ENCODE assay signal across 11 mouse cellular contexts in the genomic region with DNA sequence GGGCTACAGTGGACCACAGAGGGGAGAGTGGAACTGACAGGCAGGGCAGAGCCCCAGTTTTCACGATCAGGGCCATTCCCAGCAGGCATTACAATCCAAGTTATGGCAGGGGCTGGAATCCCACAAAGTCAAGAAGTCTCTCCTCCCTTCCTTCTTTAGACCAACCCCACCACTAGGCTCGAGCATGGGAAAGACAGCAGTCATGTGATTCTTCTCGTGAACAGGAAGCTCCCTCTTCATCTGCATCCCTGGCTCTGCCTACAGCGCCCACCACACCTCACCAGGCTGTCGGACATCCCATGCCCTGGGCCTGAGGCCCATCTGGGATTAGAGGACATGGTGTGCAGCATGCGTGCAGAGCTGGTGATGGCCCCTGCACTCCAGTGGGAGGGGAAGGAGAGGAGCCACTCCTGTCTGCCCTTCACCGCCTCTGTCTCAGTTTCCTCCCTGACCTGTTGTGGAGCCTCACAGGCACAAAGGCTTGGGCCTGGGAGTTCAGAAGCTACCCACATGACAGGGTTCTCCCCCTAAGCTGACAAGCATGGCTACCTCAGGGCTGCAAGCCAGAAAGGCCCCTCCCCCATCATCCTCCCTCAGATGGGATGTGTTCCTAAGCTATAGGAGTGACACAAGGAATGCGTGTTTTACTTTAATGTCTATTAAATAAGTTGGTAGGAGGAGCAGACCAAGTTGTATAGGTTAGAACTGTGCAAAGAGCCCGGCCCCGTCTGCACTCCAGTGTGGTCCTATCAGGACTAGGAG. TPM values are rescaled to one million over a fixed set of nuclear protein-coding genes. Genes with fewer than 3 reads are reported as not detected.
A peak's percentile ranks its signal among the peaks of the same experiment; 100 is the strongest.
DNase-seq lines count a peak whose midpoint lies in the region; ATAC-seq and TF ChIP-seq lines count a peak whose summit lies in the region.
"Had no signal": no experiment of that assay in that cellular context is flagged by ENCODE, and none has a peak within 500 bp of the region (broad histone marks: within the 10 kb centered on the region; RNA-seq: fewer than 3 reads in every experiment).

No protein-coding gene starts in this region.

- WGBS in heart, postnatal 0 days: 71% methylated on average over 10 of the region's 10 CpGs
- WGBS in midbrain, embryonic 13.5 days: 82% methylated on average over 10 of the region's 10 CpGs
- WGBS in midbrain, embryonic 15.5 days: 76% methylated on average over 10 of the region's 10 CpGs
- whole genome bisulfite sequencing in kidney, embryonic 14.5 days: 60% methylated on average over 10 of the region's 10 CpGs

- TF ChIP-seq EP300 in heart, postnatal 0 days (IDR thresholded peaks at IDR 0.05; ENCODE audit: low read depth): no peak

- H3K36me3 ChIP-seq in heart, postnatal 0 days (replicated peaks; ENCODE audit: control insufficient read depth, insufficient read depth, low read length): peaks cover 14% of the 10 kb centered on the region; the same call in 1 of the 2 replicates
- peaks cover 31% of the 10 kb centered on the region for H3K36me3 ChIP-seq in midbrain, embryonic 13.5 days
- H3K36me3 ChIP-seq in midbrain, embryonic 15.5 days (replicated peaks): peaks cover 11% of the 10 kb centered on the region; the same call in 1 of the 2 replicates
- H3K36me3 ChIP-seq in kidney, embryonic 14.5 days (ENCODE audit: control insufficient read depth, insufficient read depth, low read length): peaks cover 16% of the 10 kb centered on the region

- no peak overlapping the region for H3K4me2 ChIP-seq in heart, postnatal 0 days (ENCODE audit: low read depth, low read length)
- no peak overlapping the region for H3K4me2 ChIP-seq in midbrain, embryonic 13.5 days (replicated peaks)
- no peak overlapping the region for H3K4me2 ChIP-seq in midbrain, embryonic 15.5 days
- no peak overlapping the region for H3K4me2 ChIP-seq in kidney, embryonic 14.5 days (replicated peaks; ENCODE audit: low read depth, low read length)

- H3K27me3 ChIP-seq in heart, postnatal 0 days (ENCODE audit: control insufficient read depth, insufficient read depth, low read length): no peaks in the 10 kb centered on the region
- H3K27me3 ChIP-seq in midbrain, embryonic 13.5 days: peaks cover 21% of the 10 kb centered on the region
- peaks cover 20% of the 10 kb centered on the region; the same call in 1 of the 2 replicates for H3K27me3 ChIP-seq in midbrain, embryonic 15.5 days (replicated peaks)
- H3K27me3 ChIP-seq in kidney, embryonic 14.5 days (ENCODE audit: control insufficient read depth, insufficient read depth, low read length): no peaks in the 10 kb centered on the region

- no peak overlapping the region for H3K9ac ChIP-seq in heart, postnatal 0 days (replicated peaks; ENCODE audit: low read depth, low read length)
- 0 out of 2 replicates have a peak overlapping the region, but pooled peaks have one; percentile 20 for H3K9ac ChIP-seq in midbrain, embryonic 13.5 days (replicated peaks)
- no peak overlapping the region for H3K9ac ChIP-seq in midbrain, embryonic 15.5 days
- H3K9ac ChIP-seq in kidney, embryonic 14.5 days (ENCODE audit: low read depth, low read length): no peak overlapping the region

- ATAC-seq in heart, postnatal 0 days (ENCODE audit: insufficient read depth, low read depth): no peak
- no peak for ATAC-seq in midbrain, embryonic 13.5 days
- no peak for ATAC-seq in midbrain, embryonic 15.5 days (replicated peaks)
- ATAC-seq in kidney, embryonic 14.5 days (ENCODE audit: low FRiP score, low TSS enrichment): peak; percentile 36
- ATAC-seq: hindbrain, postnatal 0 days had no signal

- no peak overlapping the region for H3K4me3 ChIP-seq in heart, postnatal 0 days (ENCODE audit: low read depth, low read length)
- H3K4me3 ChIP-seq in midbrain, embryonic 13.5 days (replicated peaks): no peak overlapping the region
- H3K4me3 ChIP-seq in midbrain, embryonic 15.5 days: no peak overlapping the region
- H3K4me3 ChIP-seq in kidney, embryonic 14.5 days (ENCODE audit: low read length): no peak overlapping the region
- H3K4me3 ChIP-seq: erythroblast, embryonic 14.5 days had no signal

- peak overlapping the region; percentile 54 for H3K27ac ChIP-seq in heart, postnatal 0 days (ENCODE audit: low read depth)
- H3K27ac ChIP-seq in midbrain, embryonic 13.5 days: no peak overlapping the region
- H3K27ac ChIP-seq in midbrain, embryonic 15.5 days: no peak overlapping the region
- H3K27ac ChIP-seq in kidney, embryonic 14.5 days (ENCODE audit: low read depth, low read length): peak overlapping the region; percentile 53
- H3K27ac ChIP-seq: hindbrain, postnatal 0 days had no signal

- intact Hi-C loops in heart, postnatal 36 days (cut with DNase I): loop anchor here (5.0 kb wide), 1 partner anchor 132 kb away; no protein-coding TSS in a partner anchor

- no peak for DNase-seq in heart, postnatal 0 days (ENCODE audit: low spot score)
- no peak for DNase-seq in heart, postnatal 36 days
- peak; percentile 65 for DNase-seq in testis, postnatal 10 days (ENCODE audit: low spot score)
- no peak for DNase-seq in adipocyte (ENCODE audit: low spot score)
- DNase-seq: right cerebral cortex, postnatal 25 days had no signal

- H3K9me3 ChIP-seq in heart, postnatal 0 days (replicated peaks; ENCODE audit: control insufficient read depth, low read length): no peaks in the 10 kb centered on the region
- H3K9me3 ChIP-seq in midbrain, embryonic 13.5 days: no peaks in the 10 kb centered on the region
- H3K9me3 ChIP-seq in midbrain, embryonic 15.5 days: no peaks in the 10 kb centered on the region
- no peaks in the 10 kb centered on the region for H3K9me3 ChIP-seq in kidney, embryonic 14.5 days (ENCODE audit: control insufficient read depth, low read length)
- H3K9me3 ChIP-seq: heart, embryonic 10.5 days had no signal

- TF ChIP-seq CTCF in heart, postnatal 0 days (IDR thresholded peaks at IDR 0.05; ENCODE audit: low read depth): no peak

- peaks cover 13% of the 10 kb centered on the region; the same call in 1 of the 2 replicates for H3K4me1 ChIP-seq in heart, postnatal 0 days (ENCODE audit: control insufficient read depth, insufficient read depth)
- H3K4me1 ChIP-seq in midbrain, embryonic 13.5 days (replicated peaks): peaks cover 19% of the 10 kb centered on the region
- H3K4me1 ChIP-seq in midbrain, embryonic 15.5 days: peaks cover 17% of the 10 kb centered on the region
- H3K4me1 ChIP-seq in kidney, embryonic 14.5 days (ENCODE audit: control insufficient read depth, insufficient read depth, low read length): peaks cover 26% of the 10 kb centered on the region

RNA-seq across cellular contexts. Expression of a gene that starts 1.8 kb away (rescaled TPM):
- 31.5 and 38.4 TPM in 2 replicates for total RNA-seq in heart, postnatal 0 days (2014; rRNA removed; ENCODE audit: low replicate concordance)
- 34.1 and 34.5 TPM in 2 replicates for polyA plus RNA-seq in heart, postnatal 0 days (2015; fragmentation: Nextera tagmentation; extraction: Ambion mirVana)
- 10 to 100 TPM; 47.3 to 53.8 TPM for total RNA-seq in heart, postnatal 36 days (2021)
- 8.8 and 10.5 TPM in 2 replicates for polyA plus RNA-seq in midbrain, embryonic 13.5 days (2015; fragmentation: Nextera tagmentation; extraction: Ambion mirVana)
- polyA plus RNA-seq in midbrain, embryonic 15.5 days (2015; fragmentation: Nextera tagmentation; extraction: Ambion mirVana): 11.2 and 12.9 TPM in 2 replicates
- 33.3 and 33.6 TPM in 2 replicates for polyA plus RNA-seq in kidney, embryonic 14.5 days (2014; fragmentation: Nextera tagmentation; extraction: Ambion mirVana)

RNA-seq across cellular contexts. Expression of a gene that starts 10.7 kb away (rescaled TPM):
- 11.8 and 24.0 TPM in 2 replicates for total RNA-seq in heart, postnatal 0 days (2014; rRNA removed; ENCODE audit: low replicate concordance)
- 7.0 and 7.2 TPM in 2 replicates for polyA plus RNA-seq in heart, postnatal 0 days (2015; fragmentation: Nextera tagmentation; extraction: Ambion mirVana)
- total RNA-seq in heart, postnatal 36 days (2021): 10 to 100 TPM; 18.0 to 21.3 TPM
- 31.8 and 38.1 TPM in 2 replicates for polyA plus RNA-seq in midbrain, embryonic 13.5 days (2015; fragmentation: Nextera tagmentation; extraction: Ambion mirVana)
- 37.5 and 38.1 TPM in 2 replicates for polyA plus RNA-seq in midbrain, embryonic 15.5 days (2015; fragmentation: Nextera tagmentation; extraction: Ambion mirVana)
- polyA plus RNA-seq in kidney, embryonic 14.5 days (2014; fragmentation: Nextera tagmentation; extraction: Ambion mirVana): 14.4 and 22.7 TPM in 2 replicates

RNA-seq across cellular contexts. Expression of a gene that starts 10.8 kb away (rescaled TPM):
- 53.1 and 56.7 TPM in 2 replicates for total RNA-seq in heart, postnatal 0 days (2014; rRNA removed; ENCODE audit: low replicate concordance)
- polyA plus RNA-seq in heart, postnatal 0 days (2015; fragmentation: Nextera tagmentation; extraction: Ambion mirVana): 85.1 and 86.4 TPM in 2 replicates
- total RNA-seq in heart, postnatal 36 days (2021): 10 to 100 TPM; 80.1 to 85.7 TPM
- polyA plus RNA-seq in midbrain, embryonic 13.5 days (2015; fragmentation: Nextera tagmentation; extraction: Ambion mirVana): 77.6 and 78.8 TPM in 2 replicates
- polyA plus RNA-seq in midbrain, embryonic 15.5 days (2015; fragmentation: Nextera tagmentation; extraction: Ambion mirVana): 70.0 and 74.3 TPM in 2 replicates
- 99.7 and 100 TPM in 2 replicates for polyA plus RNA-seq in kidney, embryonic 14.5 days (2014; fragmentation: Nextera tagmentation; extraction: Ambion mirVana)

RNA-seq across cellular contexts. Expression of a gene that starts 13.6 kb away (rescaled TPM):
- total RNA-seq in heart, postnatal 0 days (2014; rRNA removed; ENCODE audit: low replicate concordance): 25.0 and 35.1 TPM in 2 replicates
- polyA plus RNA-seq in heart, postnatal 0 days (2015; fragmentation: Nextera tagmentation; extraction: Ambion mirVana): 35.0 and 41.0 TPM in 2 replicates
- 10 to 100 TPM; 35.5 to 38.8 TPM for total RNA-seq in heart, postnatal 36 days (2021)
- 32.6 and 35.4 TPM in 2 replicates for polyA plus RNA-seq in midbrain, embryonic 13.5 days (2015; fragmentation: Nextera tagmentation; extraction: Ambion mirVana)
- 43.5 and 44.5 TPM in 2 replicates for polyA plus RNA-seq in midbrain, embryonic 15.5 days (2015; fragmentation: Nextera tagmentation; extraction: Ambion mirVana)
- 35.3 and 40.8 TPM in 2 replicates for polyA plus RNA-seq in kidney, embryonic 14.5 days (2014; fragmentation: Nextera tagmentation; extraction: Ambion mirVana)

RNA-seq across cellular contexts. Expression of a gene that starts 50.3 kb away (rescaled TPM):
- total RNA-seq in heart, postnatal 0 days (2014; rRNA removed; ENCODE audit: low replicate concordance): 32.3 and 102 TPM in 2 replicates
- polyA plus RNA-seq in heart, postnatal 0 days (2015; fragmentation: Nextera tagmentation; extraction: Ambion mirVana): 33.9 and 40.8 TPM in 2 replicates
- total RNA-seq in heart, postnatal 36 days (2021): 10 to 100 TPM; 23.5 to 23.8 TPM
- polyA plus RNA-seq in midbrain, embryonic 13.5 days (2015; fragmentation: Nextera tagmentation; extraction: Ambion mirVana): 130 TPM in 2 replicates
- 106 and 118 TPM in 2 replicates for polyA plus RNA-seq in midbrain, embryonic 15.5 days (2015; fragmentation: Nextera tagmentation; extraction: Ambion mirVana)
- polyA plus RNA-seq in kidney, embryonic 14.5 days (2014; fragmentation: Nextera tagmentation; extraction: Ambion mirVana): 159 and 197 TPM in 2 replicates

Comparison
In these comparisons a context has a peak if more than half of its experiments do, and no peak if none do; other contexts are left out.
1. H3K27ac ChIP-seq: peak in heart, postnatal 0 days (single experiment) and kidney, embryonic 14.5 days (single experiment); none in midbrain, embryonic 13.5 days (single experiment) and midbrain, embryonic 15.5 days (single experiment).